Mouse (Mus musculus): ENCODE data around the gene Qsox2.

GRCm38 (mm10) chr2:26205761-26206160 lies 31.6 kb downstream of the Qsox2 start:
- TF ChIP-seq CTCF (IDR thresholded peaks at IDR 0.05; ENCODE audit: extremely low read depth, insufficient read depth, insufficient read length, insufficient replicate concordance), result no peak
- TF ChIP-seq POLR2A (IDR thresholded peaks at IDR 0.05; ENCODE audit: low read depth, low read length), result no peak

Measured in spleen, adult 2 months (tissue).